Mouse (Mus musculus) adrenal gland, postnatal 4 days (tissue): ENCODE results near the gene Rtel1. TPM values are rescaled to one million over a fixed set of nuclear protein-coding genes. Genes with fewer than 3 reads are reported as not detected.

Experiments
- DNase-seq, 2 experiments: peaks; one replicate each; pipeline ENCODE4 v3.0.0; 2021 to 2022; ENCODE audit warnings: low spot score in 2 of 2, mixed read lengths in 2 of 2
- total RNA-seq, 2 experiments: library from RNA; stranded (reverse); gene quantifications; 2 replicates each; pipeline ENCODE4 v1.2.3; 2021

Rtel1 gene
- total RNA-seq, 2 experiments from 2014 or later, result 65.6 to 69.4 TPM

DNA sequence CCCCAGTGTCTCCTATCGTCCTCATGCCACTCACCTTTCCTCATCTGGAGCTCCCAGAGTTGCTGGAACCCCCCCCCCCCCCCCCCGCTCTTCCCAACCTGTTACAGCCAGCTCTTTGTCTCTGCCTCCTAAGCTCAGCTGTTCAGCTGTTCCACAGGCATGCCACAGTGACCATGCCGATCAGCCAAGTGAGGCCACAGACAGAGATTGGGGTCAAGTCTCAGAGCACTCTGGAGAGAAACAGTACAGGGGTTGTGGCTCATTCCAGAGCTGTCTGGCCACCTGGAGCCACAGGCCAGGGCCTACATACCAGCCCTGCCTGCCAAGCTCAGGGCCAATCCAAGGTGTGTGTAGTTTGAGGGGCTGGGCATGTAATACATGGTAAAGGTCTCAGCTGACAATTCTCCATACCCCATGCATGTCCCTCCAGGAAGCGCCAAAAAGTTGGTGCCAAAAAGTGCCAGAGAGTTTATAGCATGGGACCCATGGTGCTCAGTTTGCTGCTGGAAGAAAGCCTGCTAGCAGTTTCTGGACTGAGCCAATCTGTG, 67.2 kb downstream of the Rtel1 start:
- DNase-seq, result no peak

DNA sequence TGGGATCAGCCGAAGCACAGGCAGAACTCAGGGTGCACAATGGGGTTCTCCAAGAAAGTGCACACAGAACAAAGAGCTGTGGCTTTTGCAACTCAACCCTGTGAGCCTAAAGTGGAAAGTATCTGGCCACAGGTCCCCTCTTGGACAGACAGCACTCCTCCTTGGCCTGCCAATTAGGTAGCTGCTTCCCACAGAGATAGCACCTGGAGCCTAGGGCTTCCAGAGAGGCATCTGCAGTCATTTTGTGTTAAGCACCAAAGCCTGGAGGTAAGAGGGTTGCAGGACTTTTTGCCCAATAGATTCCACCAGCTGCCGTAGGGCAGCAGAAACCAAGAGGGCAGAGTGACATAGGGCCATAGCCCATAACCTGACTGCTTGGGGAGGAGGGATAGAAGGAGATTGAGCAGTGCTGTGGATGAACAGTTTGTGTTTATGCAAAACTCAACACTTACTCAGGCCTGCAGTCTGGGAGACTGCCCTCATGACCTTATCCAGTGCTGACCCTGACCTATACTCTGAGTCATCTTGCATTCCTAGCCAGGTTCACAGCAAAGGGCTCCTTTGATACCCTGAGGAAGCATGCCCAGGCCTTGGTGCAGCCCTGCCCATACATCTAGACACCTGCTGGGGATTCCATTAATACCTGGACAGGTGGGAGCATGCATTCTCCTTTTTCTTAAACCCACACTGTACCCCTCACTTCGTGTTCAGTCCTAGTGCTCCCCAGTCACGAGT, 70.8 kb downstream of the Rtel1 start:
- DNase-seq, result no peak

DNA sequence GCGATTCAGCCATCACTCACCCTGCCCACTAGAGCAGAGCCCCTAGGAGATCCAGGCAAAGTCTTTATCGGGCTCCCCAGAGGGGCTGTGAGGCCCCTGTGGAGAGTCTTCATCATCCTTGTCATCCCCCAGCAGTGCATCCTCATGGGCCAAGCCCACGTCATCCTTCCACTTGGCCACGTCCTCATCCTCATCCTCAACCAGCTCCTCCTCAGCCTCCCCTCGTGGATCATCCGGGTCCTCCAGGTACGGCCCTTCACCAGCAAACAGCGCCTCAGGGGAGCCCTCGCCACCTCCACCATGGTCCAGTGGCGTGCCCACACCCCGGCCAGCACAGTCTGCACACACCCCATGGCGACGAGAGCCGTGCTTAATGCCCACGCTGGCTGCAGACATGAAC, 71.5 kb downstream of the Rtel1 start:
- no peak for DNase-seq

DNA sequence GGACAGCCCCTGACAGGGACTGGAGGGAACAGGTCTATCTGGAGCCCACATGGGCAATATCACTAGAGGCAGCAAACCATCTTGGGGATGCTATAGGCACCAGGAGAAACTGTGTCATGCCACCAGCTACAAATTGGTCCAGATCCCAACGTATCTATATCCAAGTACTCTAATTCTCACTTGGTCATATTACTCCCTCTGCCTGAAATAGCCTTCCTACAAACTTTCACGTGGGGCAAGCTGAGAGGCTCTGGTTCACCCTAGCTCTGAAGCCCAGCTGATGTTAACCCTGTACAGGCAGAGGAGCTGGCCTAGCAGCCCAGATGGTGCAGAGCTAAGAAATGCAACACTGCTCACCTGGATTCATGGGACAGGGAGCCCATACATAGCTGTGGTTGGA, 72.0 kb downstream of the Rtel1 start:
- no peak for DNase-seq

DNA sequence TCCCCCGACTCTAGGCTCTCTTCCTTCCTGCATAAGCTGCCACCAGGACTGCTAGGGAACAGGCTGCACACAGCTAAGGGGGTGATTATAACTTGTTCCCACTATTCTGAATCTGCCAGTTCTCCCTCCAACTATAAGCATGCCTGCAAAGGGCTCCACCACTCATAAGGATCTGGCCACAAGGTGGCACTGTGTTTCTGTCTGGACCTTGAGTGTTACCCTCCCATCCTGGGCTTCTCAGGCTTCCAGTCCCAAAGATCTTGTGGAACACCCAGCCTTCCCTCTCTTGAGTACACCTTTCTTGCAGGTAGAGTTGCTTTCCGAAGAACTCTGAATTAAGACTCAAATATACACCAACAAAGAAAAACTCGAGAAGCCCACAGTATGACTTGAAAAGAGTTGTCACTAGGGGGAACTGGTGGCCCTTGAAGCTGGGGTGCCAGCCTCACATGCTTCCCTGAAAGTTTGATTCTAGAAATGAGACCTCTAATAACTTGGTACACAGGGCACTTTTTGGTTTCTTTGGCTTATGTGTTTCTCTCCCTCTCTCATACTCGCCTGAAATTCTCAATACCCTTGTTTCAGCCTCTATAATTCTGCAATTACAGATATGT, 73.2 kb downstream of the Rtel1 start:
- peak; percentile 70 to 84 for DNase-seq

DNA sequence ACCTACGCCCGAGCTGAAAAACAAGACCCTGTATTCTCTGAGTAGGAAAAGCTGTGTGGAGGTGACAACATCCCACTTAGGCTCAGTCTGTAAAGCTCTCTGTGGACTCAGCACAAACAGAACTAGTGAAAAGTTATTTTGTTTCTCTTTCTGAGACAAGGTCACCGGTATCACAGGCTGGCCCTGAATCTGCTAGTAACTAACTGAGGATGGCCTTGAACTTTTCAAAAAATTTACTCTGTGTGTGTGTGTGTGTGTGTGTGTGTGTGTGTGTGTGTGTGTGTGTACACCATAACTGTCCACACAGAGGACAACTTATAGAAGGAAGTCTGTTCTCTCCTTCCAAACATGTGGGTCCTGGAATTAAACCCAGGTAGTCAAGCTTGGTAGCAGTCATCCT, 74.5 kb downstream of the Rtel1 start:
- no peak for DNase-seq

DNA sequence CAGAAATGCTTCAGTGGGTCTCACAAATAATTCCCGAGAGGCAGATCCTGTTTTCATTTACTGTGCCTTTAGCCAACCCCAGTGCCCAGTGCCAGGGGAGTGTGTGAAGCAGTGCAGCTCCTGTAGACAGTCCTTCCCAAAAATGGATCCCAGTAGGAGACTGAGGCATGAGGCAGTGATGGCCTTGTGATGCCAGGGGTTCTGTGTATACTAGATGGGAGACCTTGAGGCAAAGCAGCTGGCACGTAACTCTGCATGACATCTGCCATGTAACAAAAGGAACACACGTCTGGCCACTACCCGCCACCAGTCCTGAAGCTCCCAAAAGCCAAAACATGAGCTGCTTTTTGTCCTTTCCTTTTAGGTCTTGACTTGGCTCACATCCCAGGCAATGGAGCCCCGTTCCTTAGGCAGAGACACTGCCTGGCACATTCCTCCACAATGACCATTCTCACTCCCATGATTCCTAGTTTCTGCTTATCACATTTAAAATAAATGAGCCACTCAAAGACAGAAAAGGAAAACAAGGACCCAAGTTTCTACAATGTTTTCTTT, 77.7 kb downstream of the Rtel1 start:
- DNase-seq, result no peak

DNA sequence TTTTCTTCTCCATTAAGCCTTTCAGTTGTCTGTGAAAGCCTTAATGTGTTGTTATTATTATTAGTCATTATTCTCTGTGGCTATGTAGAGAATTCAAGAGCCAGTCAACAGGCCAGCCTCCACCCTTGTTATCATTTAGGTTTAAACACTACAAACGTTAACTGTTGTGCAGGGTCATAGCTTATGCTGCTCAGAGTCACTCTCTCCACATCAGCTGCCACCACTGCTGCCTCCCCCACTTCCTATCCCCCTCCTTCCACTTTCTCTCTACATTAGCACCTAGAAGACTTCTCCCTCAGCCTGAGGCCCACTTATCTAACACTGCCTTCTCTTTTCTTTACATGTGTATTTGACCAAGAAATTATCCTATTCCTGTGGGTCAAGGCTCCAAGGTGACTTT, 82.0 kb downstream of the Rtel1 start:
- DNase-seq, result no peak

DNA sequence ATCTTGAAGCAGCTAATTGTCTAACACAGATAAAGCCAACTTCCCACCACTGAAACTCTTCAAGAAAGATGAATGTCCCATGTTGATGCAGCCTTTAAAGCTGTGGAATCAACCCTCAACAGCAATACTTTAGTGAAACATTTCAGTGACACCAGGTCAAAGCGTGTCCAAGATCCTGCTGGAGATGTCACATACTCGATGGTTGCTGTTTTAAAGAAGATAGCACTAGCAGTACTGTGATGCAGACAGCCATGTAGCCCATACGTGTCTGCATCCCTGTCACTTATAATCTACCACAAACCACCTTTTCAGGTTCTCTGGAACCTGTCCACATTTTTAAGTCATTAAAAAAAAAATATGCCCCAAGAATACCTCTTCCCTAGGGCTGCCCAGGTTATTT, 84.2 kb downstream of the Rtel1 start:
- no peak for DNase-seq

Other genes with a start within 250 kb of the Rtel1 start
- 10 to 100 TPM; 12.8 to 13.5 TPM for gene Kcnq2, start 184.4 kb upstream of the Rtel1 start, total RNA-seq
- 10 to 100 TPM; 76.3 to 76.6 TPM for gene Eef1a2, start 162.7 kb upstream of the Rtel1 start, total RNA-seq
- 10 to 100 TPM; 91.2 to 93.3 TPM for gene Ppdpf, start 132.5 kb upstream of the Rtel1 start, total RNA-seq
- gene Ptk6, start 117.0 kb upstream of the Rtel1 start, total RNA-seq, result not detected
- under 1 TPM; 0.20 to 0.85 TPM for gene Srms, start 106.6 kb upstream of the Rtel1 start, total RNA-seq
- gene Fndc11, start 99.7 kb upstream of the Rtel1 start, total RNA-seq, result under 1 TPM; 0.25 to 0.28 TPM
- gene Helz2, start 77.7 kb upstream of the Rtel1 start, total RNA-seq, result 10 to 100 TPM; 16.7 to 17.1 TPM
- 10 to 100 TPM; 27.9 to 30.8 TPM for gene Gmeb2, start 31.7 kb upstream of the Rtel1 start, total RNA-seq
- gene Stmn3, start 5.2 kb upstream of the Rtel1 start, total RNA-seq, result 10 to 100 TPM; 32.2 to 45.5 TPM
- gene Zgpat, start 45.2 kb downstream of the Rtel1 start, total RNA-seq, result 10 to 100 TPM; 37.0 to 42.4 TPM
- 10 to 100 TPM; 43.6 to 48.9 TPM for gene Arfrp1, start 45.7 kb downstream of the Rtel1 start, total RNA-seq
- gene Lime1, start 60.3 kb downstream of the Rtel1 start, total RNA-seq, result 10 to 100 TPM; 21.8 to 28.4 TPM
- gene Zbtb46, start 139.7 kb downstream of the Rtel1 start, total RNA-seq, result 10 to 100 TPM; 27.3 to 28.4 TPM
- gene Abhd16b, start 173.5 kb downstream of the Rtel1 start, total RNA-seq, result not detected
- 100 to 1,000 TPM; 120 to 121 TPM for gene Tpd52l2, start 177.4 kb downstream of the Rtel1 start, total RNA-seq
- gene Dnajc5, start 200.7 kb downstream of the Rtel1 start, total RNA-seq, result 100 to 1,000 TPM; 120 to 131 TPM